Mouse (Mus musculus) c-Kit-positive CD71-negative TER-119-negative erythroid progenitor cells, embryonic 14.5 days (primary cell): Measurements from ENCODE around the gene Ttll12.

ENCODE experiments used
- DNase-seq: peaks from one replicate; pipeline ENCODE4 v3.0.0-alpha.2; 2013; ENCODE audit warnings: low read depth

The Ttll12 gene

DNA sequence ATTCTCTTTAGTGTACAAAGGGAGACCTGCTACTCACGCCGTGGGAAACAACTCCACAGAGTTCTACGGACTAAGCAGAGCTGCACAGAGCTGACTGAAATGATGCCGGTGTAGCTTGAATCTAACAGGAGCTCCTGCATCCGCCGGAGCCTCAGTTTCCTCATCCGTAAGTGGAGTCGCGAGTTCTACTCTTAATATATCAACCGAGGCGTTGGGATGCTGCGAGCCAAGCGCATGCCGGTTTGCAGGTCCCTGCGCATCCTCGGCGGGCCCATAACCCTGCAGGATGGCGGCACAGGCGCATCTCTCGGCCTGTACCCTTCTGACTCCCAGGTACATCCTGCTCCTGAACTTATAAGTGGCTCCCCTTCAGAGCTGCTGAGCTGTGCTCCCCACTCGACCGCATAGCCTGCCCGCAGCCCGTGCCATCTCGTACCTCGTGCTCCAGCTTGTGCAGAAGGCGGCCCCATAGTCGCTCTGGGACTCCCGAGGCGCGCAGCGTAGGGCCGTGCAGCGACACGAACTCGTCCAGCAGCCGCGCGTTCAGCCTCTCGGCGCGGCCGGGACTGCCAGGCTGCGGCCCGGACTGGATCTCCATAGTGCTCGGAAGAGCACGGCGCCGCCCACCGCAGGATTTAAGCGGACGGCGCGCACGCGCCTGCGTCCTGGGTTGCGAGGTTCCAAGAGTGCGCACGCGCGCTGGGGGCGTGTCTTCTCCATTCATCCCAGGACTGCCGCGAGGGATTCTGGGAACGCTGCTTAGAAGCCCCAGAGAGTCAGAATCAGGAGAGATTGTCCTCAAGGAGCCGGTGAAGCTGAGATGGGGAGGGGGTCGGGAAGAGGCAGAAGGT lies at the start of gene Ttll12:
Gene Ttll12, minus strand, starts transcription at position 645 of the 851 bp plus-strand sequence.
- DNase-seq, result peak; percentile 89

DNA sequence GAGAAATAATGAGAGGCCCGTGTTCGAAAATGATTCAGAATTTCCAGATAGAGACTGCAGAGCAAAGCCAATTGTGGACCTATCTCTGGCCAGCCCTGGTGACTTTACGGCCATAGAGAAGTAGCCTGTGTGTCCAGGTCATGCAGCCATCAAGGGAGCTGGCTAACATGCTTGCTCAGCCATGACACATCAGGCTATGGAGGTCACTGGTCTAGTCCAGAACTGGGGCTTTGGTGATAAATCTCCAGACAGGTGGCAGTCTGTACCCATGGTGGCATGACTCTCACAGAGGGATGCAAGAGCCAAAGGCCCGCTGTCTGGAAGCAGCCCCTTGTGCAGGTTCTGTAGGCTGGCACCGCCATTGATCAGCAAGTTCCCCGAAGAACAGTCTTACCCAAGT lies 47.6 kb upstream of the Ttll12 start:
- DNase-seq, result no peak

DNA sequence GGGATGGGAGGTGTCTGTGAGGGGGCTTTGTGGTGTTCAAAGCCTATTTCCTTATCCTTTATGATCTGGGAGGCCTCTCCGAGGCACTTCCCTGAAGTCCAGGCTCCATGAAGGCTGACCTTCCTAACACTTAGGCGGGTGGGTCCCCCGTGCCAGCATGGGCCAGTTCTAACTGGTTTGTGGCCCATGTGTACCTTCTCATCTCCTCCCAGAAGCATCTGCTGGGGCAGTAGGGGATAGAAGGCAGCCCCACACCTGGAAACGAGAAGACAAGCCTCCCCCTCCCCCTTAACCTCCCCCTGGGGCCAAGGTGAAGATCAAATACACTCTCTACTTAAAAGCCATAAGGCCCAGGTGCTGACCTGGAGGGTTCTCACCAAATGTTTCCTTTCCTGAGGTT lies 45.3 kb upstream of the Ttll12 start:
- DNase-seq, result no peak

DNA sequence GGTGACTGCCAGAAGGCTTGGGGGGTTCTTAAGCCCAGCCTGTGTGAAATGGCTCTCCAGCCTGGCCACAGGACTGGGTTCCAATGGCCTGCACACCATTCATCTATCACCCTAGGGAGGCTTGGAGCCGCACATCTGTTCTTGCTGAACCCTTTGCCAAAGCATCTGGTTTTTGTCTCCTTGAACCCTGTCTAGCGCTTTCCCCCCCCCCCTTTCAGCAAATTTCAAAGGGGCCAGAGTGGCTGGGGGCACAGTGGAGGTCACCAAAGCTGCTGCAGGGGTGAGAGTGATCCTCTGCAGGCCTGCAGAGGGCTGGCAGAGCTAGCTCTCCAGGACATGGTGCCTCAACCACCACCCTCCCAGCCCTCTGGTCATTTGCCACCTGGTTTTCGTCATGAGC lies 44.2 kb upstream of the Ttll12 start:
- DNase-seq, result no peak

DNA sequence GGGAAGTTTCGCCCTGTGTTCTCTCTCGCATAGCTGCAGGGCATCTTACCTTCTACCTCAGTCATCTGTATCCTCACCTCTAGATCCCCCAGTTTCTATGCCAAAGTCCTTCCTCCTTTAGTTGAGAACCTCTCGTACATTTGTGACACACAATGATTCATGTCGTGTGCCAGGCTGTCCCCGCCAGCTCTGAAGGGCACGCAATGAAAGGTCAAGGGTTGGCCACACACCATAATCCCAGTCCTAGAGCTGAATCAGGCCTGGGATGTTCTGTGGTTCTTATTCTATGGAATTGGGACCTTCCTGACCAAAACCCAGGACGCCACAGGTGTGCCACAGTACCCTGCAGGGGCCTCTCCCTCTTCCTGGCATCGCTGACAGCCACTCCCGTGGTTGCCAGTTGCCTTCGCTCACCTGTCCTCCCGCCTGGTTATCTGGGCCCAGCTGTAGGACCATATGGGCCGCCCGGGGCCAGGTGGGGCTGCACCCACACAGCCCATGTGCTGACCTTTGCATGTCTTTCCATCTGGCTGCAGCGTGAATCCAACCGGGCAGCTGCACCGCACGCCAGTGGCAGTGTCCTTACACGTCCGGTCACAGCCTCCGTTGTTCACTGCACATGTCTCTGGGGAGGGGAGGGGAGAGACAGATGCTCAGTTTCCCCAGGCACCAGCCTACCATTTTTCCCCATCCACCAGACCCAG lies 43.4 kb upstream of the Ttll12 start:
- DNase-seq, result no peak

DNA sequence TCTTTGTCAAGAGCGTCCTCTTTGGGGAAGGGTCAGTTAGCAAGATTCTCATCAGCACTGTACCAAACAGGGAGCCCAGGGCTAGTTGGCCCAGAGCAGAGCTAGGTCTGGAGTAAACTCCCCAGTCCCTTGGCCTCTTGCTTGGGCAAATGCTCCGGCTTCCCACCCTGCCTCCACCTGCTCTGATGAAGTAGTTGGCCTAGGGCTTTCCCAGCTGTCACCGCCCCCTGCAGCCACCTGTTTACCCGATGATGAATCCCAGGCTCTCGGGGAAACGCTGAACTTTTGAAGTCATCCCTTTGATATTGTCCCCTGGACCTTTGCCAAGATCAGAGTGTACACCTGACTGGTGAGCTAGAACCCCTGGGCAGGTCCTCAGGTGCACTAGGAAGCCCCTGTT lies 41.8 kb upstream of the Ttll12 start:
- no peak for DNase-seq

DNA sequence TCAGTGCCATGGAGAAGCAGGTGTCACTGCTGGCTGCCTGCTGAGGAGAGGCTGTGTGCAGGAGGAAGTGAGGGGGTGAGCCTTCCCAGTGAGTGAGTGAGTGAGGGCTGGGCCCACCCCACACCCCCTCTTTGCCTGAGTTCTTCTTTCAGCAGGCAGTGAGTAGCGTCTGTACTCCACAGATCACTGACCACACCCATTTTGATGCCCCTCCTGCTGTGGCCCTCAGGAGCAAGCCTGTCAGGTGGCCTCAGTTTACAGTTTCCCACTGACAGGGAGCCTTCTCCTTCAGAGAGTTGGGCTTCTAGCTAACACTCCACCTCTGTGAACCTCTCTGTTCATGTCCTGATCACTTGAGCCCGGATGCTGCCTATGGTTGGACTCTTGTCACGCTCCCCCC lies 40.3 kb upstream of the Ttll12 start:
- DNase-seq, result no peak

DNA sequence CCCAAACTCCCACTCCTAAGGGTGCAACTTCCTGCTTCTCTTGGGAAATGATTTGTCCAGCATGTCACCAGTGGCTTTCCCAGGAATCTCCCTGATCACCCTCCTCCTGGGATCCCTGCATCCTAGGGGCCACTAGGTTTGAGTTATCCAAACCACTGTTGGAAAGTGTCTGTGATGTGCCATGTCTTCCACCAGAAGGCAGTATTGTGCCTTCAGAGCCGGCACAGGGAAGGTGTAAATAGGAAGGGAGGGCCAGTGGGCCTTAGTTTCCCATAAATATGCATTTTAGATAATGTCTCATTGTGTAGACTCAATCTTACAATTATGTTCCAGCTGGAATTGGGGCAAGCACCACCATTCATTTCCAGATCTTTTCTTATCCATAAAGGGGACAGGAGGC lies 39.1 kb upstream of the Ttll12 start:
- DNase-seq, result no peak

DNA sequence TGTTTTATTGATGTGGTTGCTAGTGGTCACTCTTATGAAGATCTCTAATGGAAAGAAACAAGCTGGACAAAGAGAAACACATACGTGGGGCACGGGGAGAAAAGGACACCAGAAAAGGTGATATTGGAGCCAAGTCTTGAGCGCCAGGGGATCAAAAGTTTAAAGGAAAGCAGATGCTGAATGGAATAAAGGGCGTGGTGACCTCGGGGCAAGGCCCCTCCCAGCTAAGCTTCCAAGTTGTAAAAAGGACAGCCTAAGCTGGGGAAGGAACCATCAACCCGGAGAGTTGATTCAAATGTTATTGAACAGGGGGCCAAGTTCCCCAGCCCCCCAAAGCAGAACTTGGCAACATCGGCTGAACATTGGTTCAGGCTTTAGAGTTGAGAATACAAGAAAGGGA lies 36.1 kb upstream of the Ttll12 start:
- no peak for DNase-seq

DNA sequence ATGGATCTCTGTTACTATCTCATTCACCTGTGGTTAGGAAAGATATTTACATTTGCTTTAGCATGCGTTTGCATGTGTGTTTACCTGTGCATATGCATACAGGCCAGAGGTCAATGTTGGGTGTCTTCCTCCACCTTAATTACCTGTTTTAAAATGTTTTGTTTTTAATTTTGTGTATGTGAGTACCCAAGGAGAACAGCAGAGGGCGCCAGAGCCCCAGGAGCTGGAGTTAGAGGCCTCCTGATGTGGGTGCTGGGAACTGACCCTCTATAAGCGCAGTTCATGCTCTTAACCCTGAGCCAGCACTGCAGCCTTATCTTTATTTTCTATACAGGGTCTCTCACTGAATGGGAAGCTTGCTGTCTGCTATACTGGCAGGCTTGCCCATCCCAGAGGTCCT lies 34.8 kb upstream of the Ttll12 start:
- no peak for DNase-seq

DNA sequence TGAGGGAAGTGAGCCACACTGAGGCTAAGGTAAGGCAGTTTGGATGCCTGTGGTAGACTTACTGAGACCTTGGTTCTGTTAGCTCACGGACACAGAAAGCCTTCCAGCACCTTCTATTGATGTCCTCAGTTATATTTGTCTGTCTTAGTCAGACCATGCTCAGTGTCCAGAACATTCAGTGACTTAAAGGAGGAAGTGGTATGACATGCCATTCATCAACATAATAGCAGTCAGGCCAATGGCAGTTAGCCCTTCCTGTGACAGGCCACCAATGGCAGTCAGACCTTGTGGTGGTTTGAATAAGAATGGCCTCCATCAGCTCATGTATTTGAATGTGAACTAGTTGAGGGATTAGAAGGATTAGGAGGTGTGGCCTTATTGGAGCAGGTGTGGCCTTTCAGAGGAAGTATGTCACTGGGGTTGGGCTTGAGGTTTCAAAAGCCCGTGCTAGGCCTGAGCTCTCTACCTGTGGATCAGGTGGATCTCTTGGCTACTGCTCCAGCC lies 31.2 kb upstream of the Ttll12 start:
- DNase-seq, result no peak

DNA sequence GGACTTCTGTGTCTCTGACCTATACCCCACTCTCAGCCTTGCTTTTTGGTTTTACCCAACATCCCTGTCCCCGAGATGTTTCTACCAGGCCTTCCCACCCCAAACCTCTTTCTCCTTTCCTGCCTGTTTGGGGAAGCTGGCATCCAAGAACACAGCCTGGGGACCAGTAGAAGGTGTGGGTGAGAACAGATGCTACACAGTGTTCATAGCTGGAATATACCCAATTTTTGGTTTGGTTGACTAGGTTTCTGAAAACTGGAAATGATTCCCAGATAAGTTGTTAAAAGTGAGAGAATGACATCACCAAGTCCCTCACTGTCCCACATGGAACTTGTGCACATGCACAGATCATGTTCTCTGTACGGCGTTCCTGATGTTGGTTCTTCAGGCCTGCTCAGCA lies 20.3 kb upstream of the Ttll12 start:
- DNase-seq, result no peak

DNA sequence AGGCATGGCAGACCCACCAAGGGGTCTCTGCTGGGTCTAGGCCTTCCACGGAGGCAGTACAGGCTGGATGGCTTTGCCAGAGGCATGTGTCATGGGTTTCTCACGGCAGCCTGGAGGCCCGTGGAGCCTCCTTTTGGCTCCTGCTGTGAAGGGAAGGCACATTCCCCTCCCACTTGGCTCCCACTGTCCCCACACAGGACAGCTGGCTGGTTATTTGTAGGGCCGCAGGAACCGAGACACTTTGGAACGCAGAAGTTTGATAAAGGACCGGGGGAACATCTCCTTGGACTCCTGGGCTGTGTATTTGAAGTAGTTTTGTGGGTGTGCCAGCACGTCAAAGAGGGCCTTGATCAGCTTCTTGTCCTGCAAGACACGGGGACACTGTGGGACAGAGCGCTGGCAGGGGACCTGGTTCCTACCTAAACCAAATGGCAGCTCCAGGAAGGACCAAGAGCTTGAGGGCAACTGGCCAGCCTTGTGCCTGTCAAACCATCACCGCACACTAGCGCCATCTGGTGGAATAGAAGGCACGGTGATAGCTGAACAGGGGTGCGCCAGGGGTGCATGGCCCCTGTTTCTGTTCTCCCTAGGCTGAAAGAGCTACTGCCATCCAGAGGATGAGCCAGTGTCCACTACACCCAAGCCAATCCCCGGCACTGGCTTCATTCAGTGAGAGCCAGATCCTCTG lies 12.3 kb upstream of the Ttll12 start:
- DNase-seq, result peak; percentile 70

DNA sequence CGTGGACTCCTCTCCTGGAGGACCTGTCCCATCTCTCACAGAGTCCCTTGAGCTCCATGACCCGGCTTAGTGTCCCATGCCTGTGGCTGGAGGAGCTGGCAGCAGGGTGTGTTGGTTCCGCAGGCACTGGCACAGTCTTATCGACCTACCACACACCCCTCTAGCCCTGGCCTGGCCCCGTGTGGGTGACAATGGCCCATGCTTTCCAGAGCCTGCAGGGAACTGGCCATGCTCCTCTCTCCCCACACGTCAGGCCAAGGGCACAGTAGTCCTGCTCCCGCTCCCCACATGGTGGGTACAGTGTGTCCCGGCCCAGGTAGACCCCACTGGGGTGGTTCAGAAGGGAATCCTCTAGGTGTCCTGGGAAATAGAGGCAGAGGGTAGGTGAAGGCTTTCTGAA lies 11.7 kb upstream of the Ttll12 start:
- DNase-seq, result no peak

DNA sequence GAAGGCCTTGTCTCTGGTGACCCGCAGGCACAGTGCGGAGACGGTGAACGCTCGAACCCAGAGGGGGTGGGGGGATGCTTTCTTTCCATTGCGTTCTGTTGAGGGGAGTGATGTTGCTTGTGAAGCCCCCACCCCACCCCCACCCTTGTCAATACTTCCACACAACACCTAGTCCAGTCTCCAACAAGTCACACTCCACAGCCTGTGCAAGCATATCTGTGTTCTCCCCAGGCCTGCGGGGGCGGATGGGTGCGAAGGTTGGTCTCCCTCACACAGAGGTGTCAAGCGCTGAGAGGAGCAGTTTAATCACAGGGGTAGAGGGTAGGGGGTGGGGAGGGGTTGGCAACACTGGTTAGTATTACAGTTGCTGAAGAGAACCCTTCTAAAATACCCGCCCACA lies 11.3 kb upstream of the Ttll12 start:
- no peak for DNase-seq

DNA sequence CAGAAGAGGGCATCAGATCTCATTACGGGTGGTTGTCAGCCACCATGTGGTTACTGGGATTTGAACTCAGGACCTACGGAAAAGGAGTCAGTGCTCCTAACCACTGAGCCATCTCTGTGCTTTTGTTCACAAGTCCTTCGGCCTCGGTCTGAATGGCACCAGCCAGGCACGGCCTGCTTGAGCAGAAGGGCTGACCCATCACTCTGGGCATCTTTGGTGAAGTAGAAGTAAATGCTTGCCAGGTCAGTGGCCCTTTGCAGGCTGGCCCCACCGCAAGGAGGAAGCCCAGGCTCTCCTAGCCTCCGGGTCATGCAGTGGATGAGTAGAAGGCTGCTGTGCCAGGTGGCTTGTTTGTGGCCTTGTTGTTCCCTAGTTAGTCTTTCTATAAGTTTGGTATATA lies 8.5 kb upstream of the Ttll12 start:
- no peak for DNase-seq

DNA sequence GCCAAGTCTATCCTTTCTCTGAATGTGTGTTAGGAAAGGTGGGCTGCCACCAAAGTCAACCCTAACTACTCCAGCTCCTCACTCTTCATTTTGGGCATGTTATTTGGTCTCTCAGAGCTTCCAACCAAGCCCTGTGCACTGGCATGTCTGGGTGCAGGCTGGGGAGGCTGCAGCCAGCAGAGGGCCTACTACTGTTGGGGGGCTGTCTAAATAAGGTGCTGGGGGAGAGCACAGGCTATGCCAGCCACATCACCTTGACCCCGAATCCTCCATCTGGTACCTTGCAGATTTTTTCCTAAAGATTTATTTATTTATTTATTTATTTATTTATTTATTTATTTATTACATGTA lies 8.1 kb upstream of the Ttll12 start:
- DNase-seq, result no peak

DNA sequence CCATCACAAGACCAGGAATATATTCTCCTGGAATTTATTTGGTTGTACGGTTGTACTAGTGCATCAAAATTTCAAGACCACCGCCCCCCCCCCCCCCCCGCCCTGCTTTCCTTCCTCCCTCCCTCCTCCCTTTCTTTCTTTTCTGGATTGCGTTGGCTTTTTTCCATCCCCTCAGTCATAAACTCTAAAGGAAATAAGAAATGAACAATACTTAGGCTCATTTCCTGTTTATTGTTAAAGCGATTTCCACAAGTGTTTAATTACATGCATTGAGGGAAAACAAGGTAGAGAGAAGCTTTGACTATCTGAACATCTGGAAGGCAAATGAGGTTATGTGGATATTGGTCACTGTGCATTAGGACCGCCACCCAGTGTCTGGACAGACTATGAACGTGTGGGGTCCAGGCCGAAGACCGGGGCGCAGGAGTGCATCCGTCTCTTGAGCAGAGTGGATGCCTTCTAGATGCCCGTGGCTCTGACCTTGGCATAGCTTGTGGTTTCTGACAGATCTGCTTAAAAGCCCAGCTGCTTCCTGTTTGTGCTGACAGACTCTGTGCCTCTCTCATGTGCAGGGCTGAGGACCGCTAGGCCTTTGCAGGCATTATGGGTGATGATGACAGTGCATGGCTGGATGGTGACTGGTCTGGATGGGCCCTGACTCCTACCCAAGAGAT lies 7.6 kb upstream of the Ttll12 start:
- no peak for DNase-seq

DNA sequence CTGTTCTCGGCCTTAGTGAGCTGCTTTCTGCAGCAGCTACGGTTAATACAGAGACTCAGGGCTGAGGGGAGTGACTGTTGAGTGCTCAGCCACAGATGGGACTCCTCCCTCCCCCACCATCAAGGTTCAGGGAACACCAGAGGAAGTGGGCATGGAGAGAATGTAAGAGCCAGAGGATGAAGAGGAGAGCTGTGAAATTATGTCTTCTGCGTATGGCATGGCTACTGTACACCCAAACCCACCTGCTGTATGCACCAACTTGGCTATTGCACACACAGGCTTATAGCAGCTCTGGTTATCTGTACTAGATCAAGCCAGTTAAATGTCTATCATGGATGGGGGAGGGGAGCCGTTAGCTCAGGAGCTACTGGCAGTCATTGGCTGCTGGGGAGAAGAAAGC lies 6.2 kb upstream of the Ttll12 start:
- DNase-seq, result no peak

DNA sequence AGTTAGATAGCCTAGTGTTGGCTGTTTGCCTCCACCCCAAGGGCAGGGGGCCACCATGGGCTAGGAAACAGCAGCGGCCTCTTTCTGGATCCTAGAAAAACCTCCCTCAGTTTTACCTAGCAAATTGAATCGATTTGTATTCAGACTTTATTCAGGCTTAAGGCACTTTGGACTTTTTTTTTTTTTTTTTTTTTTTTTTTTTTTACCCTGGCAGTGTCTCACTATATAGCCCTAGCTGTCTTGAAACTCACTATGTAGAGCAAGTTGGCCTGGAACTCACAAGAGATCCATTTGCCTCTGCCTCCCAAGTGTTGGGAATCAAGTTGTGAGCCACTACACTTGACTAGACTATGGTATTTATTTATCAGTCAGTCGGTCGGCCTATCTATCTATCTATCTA lies 1.9 kb upstream of the Ttll12 start:
- no peak for DNase-seq

DNA sequence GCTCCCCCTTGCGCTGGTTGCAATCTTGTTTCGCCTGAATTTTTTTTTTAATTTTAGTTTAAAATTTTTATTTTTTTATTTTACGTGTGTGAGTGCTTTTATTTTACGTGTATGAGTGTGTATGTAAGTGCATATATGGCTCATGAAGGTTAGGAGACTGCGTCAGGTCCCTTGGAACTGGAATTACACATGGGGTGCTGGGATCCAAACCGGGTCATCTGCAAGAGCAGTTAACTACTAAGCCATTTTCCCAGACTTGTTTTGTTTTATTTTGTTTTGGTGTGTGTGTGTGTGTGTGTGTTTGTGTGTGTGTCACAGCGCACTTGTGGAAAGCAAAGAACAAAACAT lies 381 bp upstream of the Ttll12 start:
- DNase-seq, result no peak

DNA sequence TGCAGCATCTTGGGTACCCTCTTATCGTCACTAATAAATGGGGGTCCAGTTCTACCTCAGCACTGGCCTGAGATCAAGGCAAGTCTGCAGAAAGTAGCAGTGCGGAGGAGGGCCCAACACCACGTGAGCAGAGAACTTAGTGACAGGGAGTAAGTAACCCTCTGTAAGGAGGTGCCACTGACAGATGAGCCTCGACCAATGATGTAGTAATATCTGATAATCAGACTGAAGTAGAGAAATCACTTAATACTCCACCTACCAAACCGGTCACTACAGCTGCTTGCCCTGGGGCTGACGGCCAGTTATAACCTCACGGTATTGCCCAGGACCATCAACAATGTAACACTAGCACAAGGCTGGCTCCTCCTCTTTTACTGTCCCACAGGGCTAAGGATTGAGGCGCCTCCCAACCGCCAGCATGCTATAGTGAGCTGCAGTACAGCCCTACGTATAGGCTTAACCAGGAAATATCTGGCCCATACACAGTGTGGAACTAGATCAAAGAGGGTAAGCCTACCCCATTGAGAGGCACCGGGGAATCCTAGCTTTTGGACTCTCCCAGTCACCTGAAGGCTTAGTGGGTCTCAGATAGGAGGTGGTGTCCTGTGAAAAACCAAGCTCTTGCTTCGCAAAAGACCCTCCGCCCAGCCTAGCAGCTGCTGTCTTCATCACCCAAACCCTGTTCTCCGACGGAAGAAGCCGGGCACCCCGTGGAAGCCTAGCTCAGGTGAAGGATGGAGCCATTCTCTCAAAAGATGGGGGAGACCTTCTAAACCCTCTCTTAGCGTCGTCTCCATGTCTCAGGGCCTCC lies 1.1 kb downstream of the Ttll12 start:
- DNase-seq, result no peak
